Mouse (Mus musculus) heart, embryonic 13.5 days (tissue): ENCODE measurements around the gene Cdkal1. TPM values are rescaled to one million over a fixed set of nuclear protein-coding genes. Genes with fewer than 3 reads are reported as not detected.

Experiments used
- ATAC-seq: fragments of 200-750 bp; cut with Nextera tagmentation; 2 replicates; pipeline ENCODE4 v1.8.0; 2017; ENCODE audit warnings: moderate TSS enrichment; ENCODE audit not compliant: insufficient number of reproducible peaks, low FRiP score, low TSS enrichment; ENCODE audit errors: extremely low read depth
- H3K27ac ChIP-seq: fragments of 300-500 bp; sonication (generic); replicated peaks from 2 replicates; pipeline ENCODE4 v1.5.1; 2015; ENCODE audit warnings: moderate library complexity, mild to moderate bottlenecking, inconsistent platforms
- H3K27me3 ChIP-seq: fragments of 300-500 bp; sonication (generic); replicated peaks from 2 replicates; pipeline ENCODE4 v1.6.1; 2015; ENCODE audit warnings: mild to moderate bottlenecking, inconsistent platforms
- H3K36me3 ChIP-seq: fragments of 300-500 bp; sonication (generic); 2 replicates; pipeline ENCODE4 v1.6.1; 2015; ENCODE audit warnings: mild to moderate bottlenecking, inconsistent platforms
- H3K4me1 ChIP-seq: fragments of 300-500 bp; sonication (generic); 2 replicates; pipeline ENCODE4 v1.6.1; 2015; ENCODE audit warnings: inconsistent platforms
- H3K4me2 ChIP-seq: fragments of 300-500 bp; sonication (generic); 2 replicates; pipeline ENCODE4 v1.6.1; 2015; ENCODE audit warnings: inconsistent platforms, mild to moderate bottlenecking, moderate library complexity
- H3K4me3 ChIP-seq: fragments of 300-500 bp; sonication (generic); 2 replicates; pipeline ENCODE4 v1.5.1; 2015; ENCODE audit warnings: moderate library complexity, mild to moderate bottlenecking, inconsistent platforms
- H3K9ac ChIP-seq: fragments of 300-500 bp; sonication (generic); 2 replicates; pipeline ENCODE4 v1.6.1; 2015; ENCODE audit warnings: inconsistent platforms, mild to moderate bottlenecking, moderate library complexity
- H3K9me3 ChIP-seq: fragments of 300-500 bp; sonication (generic); 2 replicates; pipeline ENCODE4 v1.6.1; 2016; ENCODE audit warnings: inconsistent platforms
- WGBS: fragments of 180-500 bp; shearing (Covaris S2); methylation state at CpG from one replicate; pipeline ENCODE4 v1.1.7; 2015; ENCODE audit warnings: mixed read lengths; 5-methylcytosine and 5-hydroxymethylcytosine counted together
- polyA plus RNA-seq: library from polyadenylated mRNA; unstranded; fragments of >200 nt; fragmentation: Nextera tagmentation; extraction: Ambion mirVana; gene quantifications from 2 replicates; pipeline ENCODE4 v1.2.1, GENCODE M21; 2015

Cdkal1 gene
- polyA plus RNA-seq, 1 experiment from 2014 or later = 19.7 TPM

- H3K9ac ChIP-seq = peak overlapping the region; percentile 24; the same call in 1 of the 2 replicates
- no peaks in the 10 kb centered on the region for H3K9me3 ChIP-seq
- no peaks in the 10 kb centered on the region for H3K27me3 ChIP-seq
- WGBS = 63% methylated on average over 8 of the region's 8 CpGs
- peaks cover 19% of the 10 kb centered on the region for H3K4me1 ChIP-seq
- ATAC-seq = no peak; the same call in 1 of the 2 replicates
- peaks cover 23% of the 10 kb centered on the region for H3K36me3 ChIP-seq
- H3K27ac ChIP-seq = 0 out of 2 replicates have a peak overlapping the region, but pooled peaks have one; percentile 61
- no peak overlapping the region for H3K4me3 ChIP-seq
- H3K4me2 ChIP-seq = no peak overlapping the region
Observed at GRCm38 (mm10) chr13:29833751-29834150, 21.7 kb downstream of the Cdkal1 start.

- Histone ChIP-seq H3K9me3 (no peaks in the 10 kb centered on the region), H3K4me1 (peaks cover 26% of the 10 kb centered on the region), H3K4me3 (no peak overlapping the region), H3K36me3 (peaks cover 1% of the 10 kb centered on the region; the same call in 1 of the 2 replicates), H3K4me2 (no peak overlapping the region), H3K27me3 (no peaks in the 10 kb centered on the region), H3K27ac (no peak overlapping the region), H3K9ac (no peak overlapping the region)
- ATAC-seq = no peak
- WGBS = 71% methylated on average over 4 of the region's 4 CpGs
Observed at GRCm38 (mm10) chr13:29831126-29831525, 24.3 kb downstream of the Cdkal1 start.

DNA sequence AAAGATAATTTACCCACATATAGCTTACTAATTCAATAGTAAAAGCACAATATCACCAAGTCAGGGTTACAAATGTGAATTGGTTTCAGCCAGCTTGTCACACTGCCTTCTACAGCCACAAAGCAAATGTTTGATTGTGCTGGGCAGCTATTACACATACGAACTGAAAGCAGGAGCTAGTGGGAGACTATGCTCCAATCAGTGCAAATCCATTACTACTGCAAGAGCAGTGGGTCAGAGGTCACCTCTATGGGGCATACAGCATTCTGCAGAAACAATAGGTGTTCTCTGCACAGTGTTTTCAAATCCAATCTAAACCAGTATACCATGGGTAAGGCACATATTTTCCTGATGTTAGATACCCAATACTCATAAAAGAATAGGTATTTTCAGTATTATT is 27.4 kb downstream of the Cdkal1 start:
- H3K4me2 ChIP-seq = no peak overlapping the region
- peaks cover 28% of the 10 kb centered on the region for H3K4me1 ChIP-seq
- no peak for ATAC-seq
- H3K4me3 ChIP-seq = no peak overlapping the region
- no peaks in the 10 kb centered on the region for H3K27me3 ChIP-seq
- WGBS = 57% methylated on average over 1 of the region's 1 CpGs
- H3K36me3 ChIP-seq = no peaks in the 10 kb centered on the region
- H3K9ac ChIP-seq = no peak overlapping the region
- no peaks in the 10 kb centered on the region for H3K9me3 ChIP-seq
- H3K27ac ChIP-seq = no peak overlapping the region

- no peak overlapping the region for H3K4me2 ChIP-seq
- 29% methylated on average over 2 of the region's 2 CpGs for WGBS
- no peaks in the 10 kb centered on the region for H3K36me3 ChIP-seq
- peaks cover 27% of the 10 kb centered on the region for H3K4me1 ChIP-seq
- H3K9ac ChIP-seq = peak overlapping the region; percentile 24; the same call in 1 of the 2 replicates
- H3K27me3 ChIP-seq = no peaks in the 10 kb centered on the region
- no peak overlapping the region for H3K4me3 ChIP-seq
- H3K27ac ChIP-seq = no peak overlapping the region
- no peaks in the 10 kb centered on the region for H3K9me3 ChIP-seq
- ATAC-seq = no peak
Observed at GRCm38 (mm10) chr13:29826469-29826868, 29.0 kb downstream of the Cdkal1 start.

DNA sequence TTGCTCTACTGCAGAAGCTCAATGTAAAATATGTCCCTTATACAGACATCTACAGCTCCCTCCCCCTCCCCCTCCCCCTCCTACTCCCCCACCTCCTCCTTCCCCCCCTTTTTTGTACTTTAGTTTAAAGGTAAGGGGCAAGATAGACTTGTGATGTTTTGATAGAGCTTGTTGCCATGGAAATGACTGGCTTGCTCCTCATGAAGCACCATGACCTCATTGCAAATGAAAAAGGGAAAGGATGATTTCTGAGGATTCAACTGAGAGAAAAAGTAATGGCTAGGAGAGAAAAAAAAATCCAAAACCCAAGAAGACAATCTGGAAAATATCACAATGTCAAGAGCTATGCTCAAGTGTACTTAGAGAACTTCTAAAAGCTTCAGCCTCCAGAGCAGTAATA is 29.4 kb downstream of the Cdkal1 start:
- Histone ChIP-seq H3K9me3 (no peaks in the 10 kb centered on the region), H3K27me3 (no peaks in the 10 kb centered on the region), H3K4me1 (peaks cover 27% of the 10 kb centered on the region), H3K4me2 (no peak overlapping the region), H3K4me3 (no peak overlapping the region), H3K36me3 (no peaks in the 10 kb centered on the region), H3K27ac (no peak overlapping the region), H3K9ac (no peak overlapping the region)
- no peak for ATAC-seq

- Histone ChIP-seq H3K9ac (no peak overlapping the region), H3K9me3 (no peaks in the 10 kb centered on the region), H3K4me1 (peaks cover 27% of the 10 kb centered on the region), H3K4me2 (no peak overlapping the region), H3K27me3 (no peaks in the 10 kb centered on the region), H3K27ac (no peak overlapping the region), H3K36me3 (no peaks in the 10 kb centered on the region), H3K4me3 (no peak overlapping the region)
- no peak for ATAC-seq
- WGBS = 74% methylated on average over 4 of the region's 4 CpGs
Observed at GRCm38 (mm10) chr13:29824797-29825196, 30.7 kb downstream of the Cdkal1 start.

GRCm38 (mm10) chr13:29824326-29824725 is 31.1 kb downstream of the Cdkal1 start:
- no peak overlapping the region; the same call in 1 of the 2 replicates for H3K27ac ChIP-seq
- no peaks in the 10 kb centered on the region for H3K27me3 ChIP-seq
- no peak overlapping the region for H3K4me3 ChIP-seq
- no peaks in the 10 kb centered on the region for H3K36me3 ChIP-seq
- no peak overlapping the region for H3K9ac ChIP-seq
- ATAC-seq = no peak
- H3K4me2 ChIP-seq = peak overlapping the region; percentile 13; the same call in 1 of the 2 replicates
- WGBS = 75% methylated on average over 8 of the region's 8 CpGs
- no peaks in the 10 kb centered on the region for H3K9me3 ChIP-seq
- H3K4me1 ChIP-seq = peaks cover 27% of the 10 kb centered on the region

- H3K9ac ChIP-seq = no peak overlapping the region
- no peak for ATAC-seq
- no peaks in the 10 kb centered on the region for H3K36me3 ChIP-seq
- peak overlapping the region; percentile 13; the same call in 1 of the 2 replicates for H3K4me2 ChIP-seq
- WGBS = 52% methylated on average over 9 of the region's 9 CpGs
- H3K27me3 ChIP-seq = no peaks in the 10 kb centered on the region
- no peak overlapping the region for H3K27ac ChIP-seq
- peaks cover 28% of the 10 kb centered on the region for H3K4me1 ChIP-seq
- no peak overlapping the region for H3K4me3 ChIP-seq
- H3K9me3 ChIP-seq = no peaks in the 10 kb centered on the region
Observed at GRCm38 (mm10) chr13:29823906-29824305, 31.6 kb downstream of the Cdkal1 start.

- Histone ChIP-seq H3K4me1 (peaks cover 32% of the 10 kb centered on the region), H3K27ac (no peak overlapping the region), H3K4me2 (no peak overlapping the region), H3K9me3 (no peaks in the 10 kb centered on the region), H3K36me3 (no peaks in the 10 kb centered on the region), H3K9ac (no peak overlapping the region), H3K27me3 (no peaks in the 10 kb centered on the region), H3K4me3 (no peak overlapping the region)
- 75% methylated on average over 8 of the region's 8 CpGs for WGBS
- no peak for ATAC-seq
Observed at GRCm38 (mm10) chr13:29823487-29823886, 32.0 kb downstream of the Cdkal1 start.

DNA sequence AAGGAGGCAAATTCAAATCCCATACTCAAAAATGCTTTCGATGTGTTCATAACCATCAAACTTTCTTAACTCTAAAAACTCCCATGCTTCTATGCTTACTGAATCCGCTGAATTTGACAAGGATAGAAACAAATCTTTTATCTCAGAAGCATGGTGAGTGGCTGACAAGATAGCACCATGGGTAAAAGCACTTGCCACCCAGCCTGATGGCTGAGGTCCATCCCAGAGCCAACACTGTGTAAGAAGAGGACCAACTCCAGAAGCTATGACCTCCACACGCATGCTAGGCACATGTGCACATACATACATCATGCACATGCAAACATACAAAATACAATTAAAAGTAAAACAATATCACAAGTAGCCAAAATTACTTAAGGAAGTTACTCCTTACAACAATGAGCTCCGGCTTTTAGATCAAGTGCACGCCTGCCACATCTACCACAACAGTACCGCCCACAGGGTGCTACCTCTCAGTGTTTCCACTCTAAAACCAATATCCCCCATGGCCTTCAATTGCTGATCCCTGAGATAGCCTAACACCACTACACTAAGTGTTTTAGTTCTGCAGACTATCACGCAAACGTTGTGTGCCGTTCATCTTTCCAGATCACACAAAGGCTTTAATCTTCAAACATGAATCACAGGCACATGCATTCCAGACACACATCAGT is 35.4 kb downstream of the Cdkal1 start:
- Histone ChIP-seq H3K9me3 (no peaks in the 10 kb centered on the region), H3K4me2 (no peak overlapping the region), H3K4me3 (no peak overlapping the region), H3K27me3 (no peaks in the 10 kb centered on the region), H3K27ac (no peak overlapping the region), H3K9ac (no peak overlapping the region), H3K36me3 (no peaks in the 10 kb centered on the region), H3K4me1 (peaks cover 20% of the 10 kb centered on the region)
- 83% methylated on average over 9 of the region's 9 CpGs for WGBS
- ATAC-seq = no peak

- H3K9ac ChIP-seq = no peak overlapping the region
- H3K36me3 ChIP-seq = no peaks in the 10 kb centered on the region
- H3K4me2 ChIP-seq = no peak overlapping the region
- no peak for ATAC-seq
- no peaks in the 10 kb centered on the region for H3K9me3 ChIP-seq
- no peak overlapping the region for H3K4me3 ChIP-seq
- H3K27me3 ChIP-seq = no peaks in the 10 kb centered on the region
- WGBS = 73% methylated on average over 3 of the region's 3 CpGs
- no peak overlapping the region for H3K27ac ChIP-seq
- H3K4me1 ChIP-seq = peaks cover 11% of the 10 kb centered on the region
Observed at GRCm38 (mm10) chr13:29819147-29819546, 36.3 kb downstream of the Cdkal1 start.

DNA sequence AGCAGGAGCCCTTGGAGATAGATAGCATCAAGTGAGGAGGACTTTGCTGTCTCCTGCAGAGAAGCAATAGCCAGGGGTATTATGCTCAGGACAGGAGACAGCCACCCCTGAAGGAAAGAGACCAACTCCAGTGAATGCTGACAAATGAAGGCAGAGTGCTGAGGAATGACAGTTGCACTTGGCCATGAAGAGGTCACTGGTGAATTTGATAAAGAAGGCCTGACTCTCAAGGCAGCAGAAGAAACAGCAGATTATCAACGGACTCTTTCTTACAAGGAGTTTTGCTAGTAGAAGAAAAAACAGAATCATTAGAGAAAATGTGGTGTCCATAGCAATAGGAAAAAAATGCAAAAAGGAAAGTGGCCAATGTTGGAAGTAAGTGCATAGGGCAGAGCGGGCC is 37.2 kb downstream of the Cdkal1 start:
- Histone ChIP-seq H3K4me1 (peaks cover 11% of the 10 kb centered on the region), H3K36me3 (no peaks in the 10 kb centered on the region), H3K27ac (no peak overlapping the region), H3K4me2 (no peak overlapping the region), H3K4me3 (no peak overlapping the region), H3K9me3 (no peaks in the 10 kb centered on the region), H3K9ac (no peak overlapping the region), H3K27me3 (no peaks in the 10 kb centered on the region)
- no peak for ATAC-seq
- 53% methylated on average over 2 of the region's 2 CpGs for WGBS
